In the genomic region with DNA sequence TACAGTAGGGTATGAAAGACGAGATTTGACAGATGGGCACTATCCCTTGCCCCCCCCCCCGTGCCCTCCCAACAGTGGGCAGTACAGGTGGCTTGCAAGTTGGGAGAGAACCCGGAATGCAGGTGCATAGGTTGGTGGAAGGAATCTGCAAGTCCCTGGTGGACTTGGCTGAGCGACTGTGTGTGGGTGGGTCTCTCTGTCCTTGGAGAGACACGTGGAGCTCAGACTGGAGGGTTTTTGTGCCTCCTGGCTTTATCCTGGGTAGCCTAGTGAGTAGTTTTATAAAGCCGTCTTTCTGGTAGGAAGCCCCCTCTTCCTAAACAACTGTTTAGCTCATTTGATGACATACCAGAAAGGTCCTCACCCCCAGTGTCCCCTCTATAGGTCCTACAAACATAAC, we compare ENCODE assay signal across 8 mouse cellular contexts. TPM values are rescaled to one million over a fixed set of nuclear protein-coding genes. Genes with fewer than 3 reads are reported as not detected.
DNase-seq lines count a peak whose midpoint lies in the region; ATAC-seq and TF ChIP-seq lines count a peak whose summit lies in the region.

No protein-coding gene starts in this region.

- no peaks in the 10 kb centered on the region for H3K9me3 ChIP-seq in megakaryocyte, embryonic 14.5 days
- H3K9me3 ChIP-seq in hindbrain, embryonic 15.5 days, result no peaks in the 10 kb centered on the region
- no peaks in the 10 kb centered on the region for H3K9me3 ChIP-seq in midbrain, postnatal 0 days (ENCODE audit: low read length)

- H3K4me1 ChIP-seq in megakaryocyte, embryonic 14.5 days, result peaks cover 56% of the 10 kb centered on the region
- H3K4me1 ChIP-seq in hindbrain, embryonic 15.5 days (replicated peaks), result peaks cover 50% of the 10 kb centered on the region
- H3K4me1 ChIP-seq in midbrain, postnatal 0 days (ENCODE audit: insufficient read depth, low read length), result peaks cover 7% of the 10 kb centered on the region

- peaks cover 44% of the 10 kb centered on the region for H3K36me3 ChIP-seq in megakaryocyte, embryonic 14.5 days (replicated peaks; ENCODE audit: low read length)
- no peaks in the 10 kb centered on the region for H3K36me3 ChIP-seq in hindbrain, embryonic 15.5 days
- no peaks in the 10 kb centered on the region for H3K36me3 ChIP-seq in midbrain, postnatal 0 days (ENCODE audit: insufficient read depth, low read length)

- peak; percentile 38 to 50 for DNase-seq in cerebellum, adult 18-20 months
- DNase-seq in cerebellum, postnatal 4 days (ENCODE audit: low spot score in 2 of 2), result no peak
- DNase-seq in midbrain, postnatal 0 days (ENCODE audit: low spot score), result no peak
- DNase-seq in gastrocnemius, postnatal 4 days (ENCODE audit: low spot score in 2 of 2), result no peak
- DNase-seq in urinary bladder, postnatal 10 days (ENCODE audit: low spot score), result no peak

- H3K9ac ChIP-seq in hindbrain, embryonic 15.5 days, result peak overlapping the region; percentile 75
- H3K9ac ChIP-seq in midbrain, postnatal 0 days (replicated peaks; ENCODE audit: low read length, poor library complexity, severe bottlenecking), result peak overlapping the region; percentile 77; the same call in 1 of the 2 replicates

- H3K4me3 ChIP-seq in megakaryocyte, embryonic 14.5 days (replicated peaks), result peak overlapping the region; percentile 98
- peak overlapping the region; percentile 91 for H3K4me3 ChIP-seq in hindbrain, embryonic 15.5 days
- H3K4me3 ChIP-seq in midbrain, postnatal 0 days (ENCODE audit: low read depth, low read length), result peak overlapping the region; percentile 76

- peak overlapping the region; percentile 99 for H3K4me2 ChIP-seq in hindbrain, embryonic 15.5 days
- H3K4me2 ChIP-seq in midbrain, postnatal 0 days (ENCODE audit: low read depth, low read length, poor library complexity, severe bottlenecking), result peak overlapping the region; percentile 97

- H3K27me3 ChIP-seq in megakaryocyte, embryonic 14.5 days (replicated peaks), result no peaks in the 10 kb centered on the region
- 0 out of 2 replicates have a peak, but pooled peaks cover 4% of the 10 kb centered on the region for H3K27me3 ChIP-seq in hindbrain, embryonic 15.5 days
- no peaks in the 10 kb centered on the region for H3K27me3 ChIP-seq in midbrain, postnatal 0 days (ENCODE audit: insufficient read depth, low read length)

- ATAC-seq in megakaryocyte, adult 5-6 weeks (ENCODE audit: poor library complexity, severe bottlenecking), result no peak
- no peak for ATAC-seq in hindbrain, embryonic 15.5 days (ENCODE audit: low FRiP score, low read depth)
- ATAC-seq in midbrain, postnatal 0 days (ENCODE audit: low FRiP score), result no peak

- H3K27ac ChIP-seq in hindbrain, embryonic 15.5 days (replicated peaks), result no peak overlapping the region
- H3K27ac ChIP-seq in midbrain, postnatal 0 days (ENCODE audit: low read depth, low read length), result no peak overlapping the region

- no peak for TF ChIP-seq CTCF in midbrain, postnatal 0 days (IDR thresholded peaks at IDR 0.05)

- 13% methylated on average over 6 of the region's 6 CpGs for WGBS in hindbrain, embryonic 15.5 days
- WGBS in midbrain, postnatal 0 days, result 12% methylated on average over 6 of the region's 6 CpGs

RNA-seq across cellular contexts. Expression of a gene that starts 1.5 kb away (rescaled TPM):
- 3.4 and 7.3 TPM in 2 replicates for polyA plus RNA-seq in megakaryocyte, embryonic 14.5 days (2012; ENCODE audit: insufficient read depth, low replicate concordance)
- total RNA-seq in megakaryocyte, adult 5-6 weeks (2015), result 7.3 and 8.1 TPM in 2 replicates
- total RNA-seq in megakaryocyte, adult 5-6 weeks (2017), result 3.5 and 13.3 TPM in 2 replicates
- polyA plus RNA-seq in hindbrain, embryonic 15.5 days (2015; fragmentation: Nextera tagmentation; extraction: Ambion mirVana), result 37.7 and 45.7 TPM in 2 replicates
- total RNA-seq in midbrain, postnatal 0 days (2014; rRNA removed), result 61.0 and 71.8 TPM in 2 replicates
- 56.5 and 64.5 TPM in 2 replicates for polyA plus RNA-seq in midbrain, postnatal 0 days (2015; fragmentation: Nextera tagmentation; extraction: Ambion mirVana)
- total RNA-seq in gastrocnemius, postnatal 4 days (2021), result 10 to 100 TPM; 12.3 to 13.0 TPM

RNA-seq across cellular contexts. Expression of a gene that starts 24.1 kb away (rescaled TPM):
- 5.7 and 6.6 TPM in 2 replicates for polyA plus RNA-seq in megakaryocyte, embryonic 14.5 days (2012; ENCODE audit: insufficient read depth, low replicate concordance)
- total RNA-seq in megakaryocyte, adult 5-6 weeks (2015), result 15.8 and 17.2 TPM in 2 replicates
- 19.5 and 24.9 TPM in 2 replicates for total RNA-seq in megakaryocyte, adult 5-6 weeks (2017)
- 14.7 and 14.8 TPM in 2 replicates for polyA plus RNA-seq in hindbrain, embryonic 15.5 days (2015; fragmentation: Nextera tagmentation; extraction: Ambion mirVana)
- total RNA-seq in midbrain, postnatal 0 days (2014; rRNA removed), result 13.2 and 17.9 TPM in 2 replicates
- 6.7 and 8.3 TPM in 2 replicates for polyA plus RNA-seq in midbrain, postnatal 0 days (2015; fragmentation: Nextera tagmentation; extraction: Ambion mirVana)
- total RNA-seq in gastrocnemius, postnatal 4 days (2021), result 10 to 100 TPM; 15.0 to 16.4 TPM

Comparison
In these comparisons a context has a peak if more than half of its experiments do, and no peak if none do; other contexts are left out.
1. DNase-seq: peak in cerebellum, adult 18-20 months (2 of 2); none in cerebellum, postnatal 4 days (0 of 2), midbrain, postnatal 0 days (single experiment), gastrocnemius, postnatal 4 days (0 of 2) and urinary bladder, postnatal 10 days (single experiment).
2. Peak in every context shown above with its lines, with median percentiles within 50 percentile points of each other: H3K4me3 ChIP-seq.